Mouse (Mus musculus) liver, embryonic 14.5 days (tissue): ENCODE results near the gene Dcun1d4.

ENCODE experiments used
- CTCF ChIP-seq: IDR thresholded peaks from 2 replicates; pipeline ENCODE4 v1.5.1; 2016; ENCODE audit warnings: antibody characterized with exemption, low read depth, control low read depth
- EP300 ChIP-seq: IDR thresholded peaks from 2 replicates; pipeline ENCODE4 v1.6.1; 2016; ENCODE audit warnings: antibody characterized with exemption, low read depth

DNA sequence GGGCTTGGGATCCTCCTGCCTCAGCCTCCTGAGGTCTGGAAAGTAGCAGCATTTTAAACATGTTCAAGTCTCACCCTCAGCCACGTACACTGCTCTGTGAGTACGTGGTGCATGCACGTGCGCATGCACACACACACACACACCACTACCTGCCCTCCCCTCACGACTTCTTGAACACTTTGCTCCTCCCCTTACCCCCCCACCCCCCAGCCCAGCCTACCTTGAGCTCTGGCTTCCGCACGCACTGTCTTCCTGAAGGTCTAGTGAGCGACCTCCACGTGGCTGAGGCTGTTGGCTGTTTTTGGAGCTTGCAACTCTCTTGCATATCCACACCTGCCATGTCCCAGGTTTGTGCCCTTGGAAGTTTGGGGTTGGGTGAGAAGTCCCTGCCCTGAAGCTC, 21.6 kb downstream of the Dcun1d4 start:
- TF ChIP-seq CTCF, result no peak
- TF ChIP-seq EP300, result no peak
